Mouse (Mus musculus) liver, embryonic 14.5 days (tissue): Measurements from ENCODE around the gene Zbtb37.

ENCODE experiments used
- CTCF ChIP-seq: IDR thresholded peaks from 2 replicates; pipeline ENCODE4 v1.5.1; 2016; ENCODE audit warnings: antibody characterized with exemption, low read depth, control low read depth
- EP300 ChIP-seq: IDR thresholded peaks from 2 replicates; pipeline ENCODE4 v1.6.1; 2016; ENCODE audit warnings: antibody characterized with exemption, low read depth

DNA sequence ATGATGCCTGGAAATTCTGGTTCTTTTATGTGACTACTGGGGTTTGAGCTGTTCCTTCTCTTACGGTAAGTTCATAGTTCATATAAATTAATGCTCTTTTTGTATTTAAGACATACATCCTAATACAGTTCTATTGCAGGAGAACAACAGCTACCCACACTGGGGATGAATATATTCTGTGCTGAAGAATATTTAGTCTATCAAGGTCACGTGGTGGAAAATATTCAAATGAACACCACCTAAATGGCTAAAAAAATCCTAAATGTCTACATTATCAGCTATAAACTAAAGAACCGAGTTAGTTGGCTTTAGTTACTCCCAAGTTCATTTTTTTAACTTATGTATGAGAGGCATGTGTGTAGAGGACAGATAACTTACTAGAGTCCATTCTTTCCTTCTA lies 4.6 kb downstream of the Zbtb37 start:
- TF ChIP-seq EP300 (no peak), CTCF (no peak)
